Mouse (Mus musculus) gastrocnemius, adult 2 months (tissue): Measurements from ENCODE around the gene Hrh2. TPM values are rescaled to one million over a fixed set of nuclear protein-coding genes. Genes with fewer than 3 reads are reported as not detected.
A peak's percentile ranks its signal among the peaks of the same experiment; 100 is the strongest.

Source experiments
- DNase-seq: peaks from one replicate; pipeline ENCODE4 v3.0.0; 2022
- H3K27ac ChIP-seq: fragments of 200-600 bp; 2 replicates; pipeline ENCODE4 v1.8.1; 2022; ENCODE audit warnings: mild to moderate bottlenecking
- H3K4me3 ChIP-seq: fragments of 200-600 bp; 2 replicates; pipeline ENCODE4 v1.8.1; 2022; ENCODE audit warnings: mild to moderate bottlenecking, moderate library complexity
- CTCF ChIP-seq: fragments of 200-600 bp; IDR thresholded peaks from 2 replicates; pipeline ENCODE4 v1.8.1; 2022; ENCODE audit warnings: antibody characterized with exemption, mild to moderate bottlenecking, moderate library complexity
- intact Hi-C: fragments of 180-260 bp; cut with DNase I; formaldehyde crosslinking; loops from one replicate; pipeline ENCODE4 v1.15.1; 2025
- total RNA-seq, 2 experiments: library from RNA; stranded (reverse); gene quantifications; 2 replicates each; pipeline ENCODE4 v1.2.3; 2021

Gene Hrh2
- total RNA-seq, 2 experiments from 2014 or later, result 0.11 to 0.15 TPM

- no peak for TF ChIP-seq CTCF
- H3K27ac ChIP-seq, result no peak overlapping the region
- intact Hi-C loops, result no loop called here
- DNase-seq, result no peak
- no peak overlapping the region for H3K4me3 ChIP-seq
Measured at GRCm38 (mm10) chr13:54263641-54264040, 71.7 kb downstream of the Hrh2 start.

- no peak overlapping the region for H3K4me3 ChIP-seq
- DNase-seq, result no peak
- H3K27ac ChIP-seq, result no peak overlapping the region
- intact Hi-C loops, result no loop called here
- TF ChIP-seq CTCF, result no peak
Measured at GRCm38 (mm10) chr13:54266472-54266871, 74.5 kb downstream of the Hrh2 start.

GRCm38 (mm10) chr13:54269087-54269486 is 77.2 kb downstream of the Hrh2 start:
- TF ChIP-seq CTCF, result no peak
- Histone ChIP-seq H3K27ac (no peak overlapping the region), H3K4me3 (no peak overlapping the region)
- intact Hi-C loops, result no loop called here
- no peak for DNase-seq

GRCm38 (mm10) chr13:54269628-54270027 is 77.7 kb downstream of the Hrh2 start:
- DNase-seq, result no peak
- intact Hi-C loops, result no loop called here
- no peak overlapping the region for H3K4me3 ChIP-seq

GRCm38 (mm10) chr13:54272076-54272475 is 80.1 kb downstream of the Hrh2 start:
- no peak for DNase-seq
- Histone ChIP-seq H3K27ac (no peak overlapping the region), H3K4me3 (no peak overlapping the region)
- TF ChIP-seq CTCF, result no peak
- intact Hi-C loops, result no loop called here

More at GRCm38 (mm10) chr13:54269628-54270027, 77.7 kb downstream of the Hrh2 start:
- H3K27ac ChIP-seq, result no peak overlapping the region
- no peak for TF ChIP-seq CTCF

GRCm38 (mm10) chr13:54277406-54277805 is 85.5 kb downstream of the Hrh2 start:
- no peak for DNase-seq
- TF ChIP-seq CTCF, result no peak
- intact Hi-C loops, result no loop called here
- Histone ChIP-seq H3K4me3 (no peak overlapping the region), H3K27ac (no peak overlapping the region)

GRCm38 (mm10) chr13:54280366-54280765 is 88.4 kb downstream of the Hrh2 start:
- TF ChIP-seq CTCF, result no peak
- DNase-seq, result no peak
- H3K4me3 ChIP-seq, result no peak overlapping the region
- no peak overlapping the region for H3K27ac ChIP-seq
- intact Hi-C loops, result no loop called here

GRCm38 (mm10) chr13:54281149-54281548 is 89.2 kb downstream of the Hrh2 start:
- Histone ChIP-seq H3K4me3 (no peak overlapping the region), H3K27ac (no peak overlapping the region)
- no peak for TF ChIP-seq CTCF
- intact Hi-C loops, result no loop called here
- DNase-seq, result no peak

GRCm38 (mm10) chr13:54281623-54282022 is 89.7 kb downstream of the Hrh2 start:
- TF ChIP-seq CTCF, result no peak
- DNase-seq, result no peak
- Histone ChIP-seq H3K4me3 (no peak overlapping the region), H3K27ac (no peak overlapping the region)
- intact Hi-C loops, result no loop called here

GRCm38 (mm10) chr13:54282149-54282860 is 90.4 kb downstream of the Hrh2 start:
- intact Hi-C loops, result no loop called here
- Histone ChIP-seq H3K27ac (no peak overlapping the region), H3K4me3 (peak overlapping the region; percentile 23; the same call in 1 of the 2 replicates)
- DNase-seq, result no peak
- TF ChIP-seq CTCF, result no peak

- H3K27ac ChIP-seq, result no peak overlapping the region
- no peak for TF ChIP-seq CTCF
- intact Hi-C loops, result no loop called here
- H3K4me3 ChIP-seq, result peak overlapping the region; percentile 23; the same call in 1 of the 2 replicates
- no peak for DNase-seq
Measured at GRCm38 (mm10) chr13:54282861-54283206, 90.9 kb downstream of the Hrh2 start.

Other genes starting within 250 kb of the Hrh2 start
- gene Drd1, start 136.4 kb upstream of the Hrh2 start, total RNA-seq, result under 1 TPM in 1 of 2 experiments, not detected in 1; 0.11 TPM
- gene Sfxn1, start 120.3 kb upstream of the Hrh2 start, total RNA-seq, result 1 to 10 TPM; 1.6 to 2.6 TPM
- gene Cplx2, start 179.2 kb downstream of the Hrh2 start, total RNA-seq, result under 1 TPM; 0.46 to 0.84 TPM